Mouse (Mus musculus) lung, postnatal 0 days (tissue): ENCODE data around the gene Eno3. TPM values are rescaled to one million over a fixed set of nuclear protein-coding genes. Genes with fewer than 3 reads are reported as not detected.

Experiments used
- ATAC-seq: fragments of 200-750 bp; cut with Nextera tagmentation; 2 replicates; pipeline ENCODE4 v1.8.0; 2017; ENCODE audit warnings: moderate library complexity
- DNase-seq: peaks from one replicate; pipeline ENCODE4 v3.0.0-alpha.2; 2016; ENCODE audit warnings: low spot score
- H3K27ac ChIP-seq: fragments of 300-500 bp; sonication (generic); 2 replicates; pipeline ENCODE4 v1.5.1; 2014; ENCODE audit warnings: antibody characterized with exemption, mild to moderate bottlenecking, low read length, mixed read lengths
- H3K27me3 ChIP-seq: fragments of 300-500 bp; sonication (generic); replicated peaks from 2 replicates; pipeline ENCODE4 v1.6.1; 2014; ENCODE audit warnings: low read length, mixed read lengths; ENCODE audit not compliant: insufficient read depth
- H3K36me3 ChIP-seq: fragments of 300-500 bp; sonication (generic); 2 replicates; pipeline ENCODE4 v1.6.1; 2014; ENCODE audit warnings: low read length, mixed read lengths; ENCODE audit not compliant: insufficient read depth
- H3K4me1 ChIP-seq: fragments of 300-500 bp; sonication (generic); 2 replicates; pipeline ENCODE4 v1.6.1; 2014; ENCODE audit warnings: antibody characterized with exemption, low read depth, low read length, mixed read lengths; ENCODE audit not compliant: insufficient read depth
- H3K4me2 ChIP-seq: fragments of 300-500 bp; sonication (generic); replicated peaks from 2 replicates; pipeline ENCODE4 v1.6.1; 2014; ENCODE audit warnings: low read depth, mild to moderate bottlenecking, low read length, moderate library complexity, mixed read lengths
- H3K4me3 ChIP-seq: fragments of 300-500 bp; sonication (generic); 2 replicates; pipeline ENCODE4 v1.5.1; 2014; ENCODE audit warnings: low read depth, low read length
- H3K9ac ChIP-seq: fragments of 300-500 bp; sonication (generic); replicated peaks from 2 replicates; pipeline ENCODE4 v1.6.1; 2014; ENCODE audit warnings: low read depth, mild to moderate bottlenecking
- H3K9me3 ChIP-seq: fragments of 300-500 bp; sonication (generic); 2 replicates; pipeline ENCODE4 v1.6.1; 2016; ENCODE audit warnings: low read length, mixed read lengths
- CTCF ChIP-seq: IDR thresholded peaks from 2 replicates; pipeline ENCODE4 v1.5.1; 2016; ENCODE audit warnings: antibody characterized with exemption, mild to moderate bottlenecking
- EP300 ChIP-seq: IDR thresholded peaks from 2 replicates; pipeline ENCODE4 v1.6.1; 2016; ENCODE audit warnings: antibody characterized with exemption, mild to moderate bottlenecking, control low read depth
- WGBS: fragments of 180-500 bp; shearing (Covaris S2); extraction: QIAGEN DNeasy Blood & Tissue Kit; methylation state at CpG from one replicate; pipeline ENCODE4 v1.1.7; 2014; 5-methylcytosine and 5-hydroxymethylcytosine counted together
- polyA plus RNA-seq: library from polyadenylated mRNA; unstranded; fragments of >200 nt; fragmentation: Nextera tagmentation; extraction: Ambion mirVana; gene quantifications from 2 replicates; pipeline ENCODE4 v1.2.1, GENCODE M21; 2015

Gene Eno3
- polyA plus RNA-seq, 1 experiment from 2014 or later = 20.8 TPM

DNA sequence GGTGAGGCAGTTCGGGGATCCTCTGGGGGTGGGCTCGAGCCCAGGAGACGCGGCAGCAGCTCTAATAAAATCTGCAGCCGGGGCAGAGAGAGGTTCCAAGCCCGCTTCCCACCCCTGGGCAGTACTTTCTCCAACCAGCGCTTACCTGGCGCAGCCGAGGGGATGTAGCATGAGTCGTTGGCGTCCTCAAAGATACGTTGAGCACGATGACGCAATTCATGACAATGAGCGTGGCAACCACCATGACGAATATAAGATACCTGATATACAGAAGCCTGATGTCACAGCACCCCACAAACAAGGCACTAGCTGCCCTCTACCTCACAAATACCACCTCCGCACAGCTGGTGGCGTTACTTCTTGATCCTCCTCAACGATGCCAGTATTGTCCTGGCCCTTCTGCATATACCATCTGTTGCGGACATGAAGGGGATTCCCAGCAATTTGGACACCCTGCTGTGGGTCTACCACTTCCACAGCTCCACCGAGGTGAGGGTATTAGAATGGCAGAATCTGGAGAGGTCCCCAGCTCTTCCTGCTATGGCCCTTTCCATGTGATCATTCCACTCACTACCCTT is 41.4 kb upstream of the Eno3 start, which contains the start of gene 4930544D05Rik:
Gene 4930544D05Rik, plus strand, starts transcription at position 333 of the 578 bp plus-strand sequence.
- Histone ChIP-seq H3K36me3 (no peaks in the 10 kb centered on the region), H3K9ac (no peak within 1 kb of the TSS), H3K4me2 (peak within 1 kb of the TSS; percentile 69), H3K4me1 (peaks cover 10% of the 10 kb centered on the region), H3K27ac (no peak within 1 kb of the TSS), H3K27me3 (no peaks in the 10 kb centered on the region), H3K9me3 (no peaks in the 10 kb centered on the region), H3K4me3 (peak within 1 kb of the TSS; percentile 39)
- DNase-seq (no peak), ATAC-seq (peak; percentile 17)
- WGBS = 21% methylated on average over 21 of the region's 21 CpGs
- TF ChIP-seq EP300 = no peak
- no peak for TF ChIP-seq CTCF

GRCm38 (mm10) chr11:70619101-70619500 is 37.9 kb upstream of the Eno3 start, which contains the start of gene Chrne:
Gene Chrne, minus strand, starts transcription at chr11:70619216.
- TF ChIP-seq CTCF (no peak), EP300 (no peak)
- 43% methylated on average over 1 of the region's 1 CpGs for WGBS
- Histone ChIP-seq H3K4me1 (peaks cover 10% of the 10 kb centered on the region), H3K9me3 (no peaks in the 10 kb centered on the region), H3K9ac (no peak within 1 kb of the TSS), H3K27me3 (no peaks in the 10 kb centered on the region), H3K4me3 (no peak within 1 kb of the TSS), H3K4me2 (no peak within 1 kb of the TSS), H3K36me3 (no peaks in the 10 kb centered on the region), H3K27ac (no peak within 1 kb of the TSS)
- ATAC-seq (no peak), DNase-seq (no peak)

GRCm38 (mm10) chr11:70621972-70622814 is 34.8 kb upstream of the Eno3 start:
- no peaks in the 10 kb centered on the region for H3K36me3 ChIP-seq
- TF ChIP-seq EP300 (no peak), CTCF (0 out of 2 replicates have a peak, but pooled peaks have one; percentile 23)
- peak; percentile 60 for DNase-seq
- H3K9me3 ChIP-seq = no peaks in the 10 kb centered on the region
- H3K4me2 ChIP-seq = no peak overlapping the region
- no peak overlapping the region for H3K27ac ChIP-seq
- H3K9ac ChIP-seq = no peak overlapping the region
- no peak overlapping the region for H3K4me3 ChIP-seq
- no peaks in the 10 kb centered on the region for H3K4me1 ChIP-seq
- WGBS = 33% methylated on average over 7 of the region's 7 CpGs
- ATAC-seq = peak; percentile 44
- H3K27me3 ChIP-seq = no peaks in the 10 kb centered on the region

DNA sequence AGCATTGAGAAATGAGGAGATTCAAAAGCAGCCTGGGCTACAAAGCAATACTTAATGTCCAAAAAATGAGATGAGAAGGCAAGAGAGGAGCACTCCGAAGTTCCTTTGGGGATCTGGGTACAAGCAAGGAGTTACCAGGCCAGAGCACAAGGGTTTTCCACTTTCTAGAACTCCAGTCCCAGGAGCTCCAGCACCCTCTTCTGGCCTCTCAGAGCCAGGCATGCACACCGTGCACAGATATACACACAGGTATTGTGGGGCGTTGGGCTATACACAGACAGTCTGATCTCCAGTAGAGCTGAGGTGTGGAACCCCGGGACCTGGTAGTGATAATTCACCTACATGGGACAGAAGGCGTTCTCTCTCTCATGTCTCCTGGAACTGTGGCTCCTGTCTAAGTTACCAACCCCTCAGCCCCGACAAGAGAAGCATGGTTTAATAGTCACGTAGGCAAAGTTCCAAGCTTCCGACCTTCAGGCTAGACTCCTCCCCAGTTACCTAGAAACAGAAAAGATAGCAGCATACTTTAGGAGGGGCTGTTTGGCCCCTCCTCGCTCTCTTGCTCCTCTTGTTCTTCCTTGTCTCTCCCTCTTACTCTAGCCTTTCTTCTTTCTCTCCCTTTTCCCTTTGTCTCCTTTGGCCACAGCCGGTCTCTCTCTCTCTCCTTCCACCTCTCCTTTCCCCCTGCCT is 33.8 kb upstream of the Eno3 start:
- H3K9ac ChIP-seq = no peak overlapping the region
- no peak overlapping the region for H3K27ac ChIP-seq
- 56% methylated on average over 10 of the region's 10 CpGs for WGBS
- H3K36me3 ChIP-seq = no peaks in the 10 kb centered on the region
- H3K9me3 ChIP-seq = no peaks in the 10 kb centered on the region
- H3K27me3 ChIP-seq = no peaks in the 10 kb centered on the region
- ATAC-seq (no peak), DNase-seq (no peak)
- no peak overlapping the region for H3K4me3 ChIP-seq
- H3K4me1 ChIP-seq = no peaks in the 10 kb centered on the region
- no peak overlapping the region for H3K4me2 ChIP-seq
- TF ChIP-seq EP300 (no peak), CTCF (peak; percentile 49)

DNA sequence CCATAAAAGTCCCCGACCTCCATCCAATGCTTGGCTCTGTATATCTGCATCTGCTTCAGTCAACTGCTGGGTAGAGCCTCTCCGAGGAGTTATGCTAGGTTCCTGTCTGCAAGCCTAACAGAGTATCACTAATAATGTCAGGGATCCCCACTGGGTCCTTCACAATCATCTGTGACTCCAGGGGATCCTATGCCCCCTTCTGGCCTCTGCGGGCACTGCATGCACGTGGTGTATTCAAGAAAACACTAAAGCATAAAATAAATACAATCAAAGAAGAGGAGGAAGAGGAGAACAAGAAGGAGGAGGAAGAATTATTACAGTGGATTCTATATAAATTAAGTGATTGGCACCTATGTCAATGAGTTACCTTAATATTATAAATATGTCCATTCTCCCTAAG is 31.5 kb upstream of the Eno3 start:
- WGBS = 43% methylated on average over 4 of the region's 4 CpGs
- H3K4me2 ChIP-seq = no peak overlapping the region
- DNase-seq (peak; percentile 39), ATAC-seq (no peak)
- no peak overlapping the region for H3K27ac ChIP-seq
- no peaks in the 10 kb centered on the region for H3K36me3 ChIP-seq
- no peaks in the 10 kb centered on the region for H3K9me3 ChIP-seq
- H3K4me1 ChIP-seq = no peaks in the 10 kb centered on the region
- H3K4me3 ChIP-seq = no peak overlapping the region
- H3K27me3 ChIP-seq = no peaks in the 10 kb centered on the region
- no peak overlapping the region for H3K9ac ChIP-seq
- no peak for TF ChIP-seq EP300
- peak; percentile 76 for TF ChIP-seq CTCF

DNA sequence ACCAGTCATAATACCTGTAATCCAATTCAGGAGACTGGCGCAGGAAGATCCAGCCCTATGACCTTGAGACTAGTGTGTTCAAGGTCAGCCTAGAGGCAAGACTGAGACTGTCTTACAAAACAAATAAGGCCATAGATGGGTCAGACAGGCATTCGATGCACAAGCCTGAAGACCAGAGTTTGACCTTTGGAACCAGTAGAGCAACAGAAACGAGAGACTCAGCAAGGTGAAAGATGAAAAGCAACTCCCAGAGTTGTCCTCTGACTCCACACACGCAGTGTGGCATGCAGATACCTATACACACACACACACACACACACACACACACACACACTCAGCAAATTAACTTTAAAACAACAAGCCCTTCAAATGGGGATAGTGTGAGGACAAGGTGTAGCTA is 30.1 kb upstream of the Eno3 start:
- ATAC-seq (no peak), DNase-seq (no peak)
- no peaks in the 10 kb centered on the region for H3K36me3 ChIP-seq
- 56% methylated on average over 4 of the region's 4 CpGs for WGBS
- H3K9me3 ChIP-seq = no peaks in the 10 kb centered on the region
- no peak overlapping the region for H3K4me3 ChIP-seq
- no peak overlapping the region for H3K27ac ChIP-seq
- no peaks in the 10 kb centered on the region for H3K27me3 ChIP-seq
- TF ChIP-seq EP300 (no peak), CTCF (no peak)
- H3K4me2 ChIP-seq = no peak overlapping the region
- H3K4me1 ChIP-seq = no peaks in the 10 kb centered on the region
- H3K9ac ChIP-seq = no peak overlapping the region
